Mouse (Mus musculus) G1E (cell line): Measurements from ENCODE around the gene Rad9a.

Source experiments
- GATA1 ChIP-seq: IDR thresholded peaks from 2 replicates; pipeline ENCODE4 v1.6.1; 2012; ENCODE audit warnings: borderline replicate concordance, low read length, inconsistent platforms, mixed read lengths
- TAL1 ChIP-seq: conservative IDR thresholded peaks from 2 replicates; pipeline ENCODE4 v1.6.1; 2012; ENCODE audit warnings: low read depth, low read length, inconsistent platforms, mixed read lengths

DNA sequence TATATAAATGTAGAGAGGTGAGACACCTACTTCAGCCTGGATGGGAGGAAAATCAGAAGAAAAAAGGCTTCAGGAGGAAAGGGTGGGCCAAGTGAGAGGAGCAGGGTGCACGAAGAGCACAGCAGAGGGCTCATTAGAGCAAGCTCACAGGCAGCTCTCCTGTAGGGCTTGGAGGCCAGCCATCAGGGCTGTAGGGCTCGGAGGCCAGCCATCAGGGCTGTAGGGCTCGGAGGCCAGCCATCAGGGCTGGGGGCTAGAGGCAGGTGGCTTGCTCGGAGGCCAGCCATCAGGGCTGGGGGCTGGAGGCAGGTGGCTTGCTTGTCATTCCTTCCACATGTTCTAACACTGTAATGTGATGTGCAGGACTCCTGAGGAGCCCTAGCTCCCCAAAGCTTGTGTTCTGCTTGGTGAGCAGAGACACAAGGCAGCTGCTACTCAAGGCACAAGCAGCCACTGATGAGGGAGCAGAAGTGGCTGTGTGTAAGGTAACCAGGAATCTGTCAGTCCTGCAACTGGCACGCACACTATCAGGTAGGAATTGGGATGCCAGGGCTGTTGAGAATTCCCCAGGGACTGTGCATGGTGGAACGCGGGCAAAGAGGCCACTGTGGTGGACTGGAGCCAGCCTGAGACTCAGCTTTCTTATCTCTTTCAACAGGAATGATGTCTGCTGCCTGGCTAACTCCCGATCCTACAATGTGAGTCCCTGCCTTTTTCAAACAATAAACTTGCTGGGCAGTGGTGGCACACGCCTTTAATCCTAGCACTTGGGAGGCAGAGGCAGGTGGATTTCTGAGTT is 34.6 kb downstream of the Rad9a start:
- TF ChIP-seq GATA1, result no peak
- TF ChIP-seq TAL1, result no peak
